Mouse (Mus musculus) midbrain, embryonic 16.5 days (tissue): Measurements from ENCODE around the gene Gm10118. TPM values are rescaled to one million over a fixed set of nuclear protein-coding genes. Genes with fewer than 3 reads are reported as not detected.

Source experiments
- ATAC-seq: fragments of 200-750 bp; cut with Nextera tagmentation; 2 replicates; pipeline ENCODE4 v1.8.0; 2017; ENCODE audit warnings: moderate TSS enrichment
- H3K27ac ChIP-seq: fragments of 300-500 bp; sonication (generic); 2 replicates; pipeline ENCODE4 v1.5.1; 2014; ENCODE audit warnings: mild to moderate bottlenecking, low read length, mixed read lengths
- H3K27me3 ChIP-seq: fragments of 300-500 bp; sonication (generic); 2 replicates; pipeline ENCODE4 v1.6.1; 2014; ENCODE audit warnings: low read depth, low read length, mixed read lengths; ENCODE audit not compliant: control insufficient read depth, insufficient read depth
- H3K36me3 ChIP-seq: fragments of 300-500 bp; sonication (generic); 2 replicates; pipeline ENCODE4 v1.6.1; 2014; ENCODE audit warnings: mild to moderate bottlenecking, low read length, moderate library complexity, mixed read lengths; ENCODE audit not compliant: control insufficient read depth, insufficient read depth
- H3K4me1 ChIP-seq: fragments of 300-500 bp; sonication (generic); 2 replicates; pipeline ENCODE4 v1.6.1; 2014; ENCODE audit warnings: mild to moderate bottlenecking, low read length, mixed read lengths; ENCODE audit not compliant: control insufficient read depth, insufficient read depth
- H3K4me2 ChIP-seq: fragments of 300-500 bp; sonication (generic); 2 replicates; pipeline ENCODE4 v1.6.1; 2014; ENCODE audit warnings: mild to moderate bottlenecking, low read length, mixed read lengths
- H3K4me3 ChIP-seq: fragments of 300-500 bp; sonication (generic); 2 replicates; pipeline ENCODE4 v1.5.1; 2014; ENCODE audit warnings: low read depth, mild to moderate bottlenecking, low read length, moderate library complexity, mixed read lengths
- H3K9ac ChIP-seq: fragments of 300-500 bp; sonication (generic); 2 replicates; pipeline ENCODE4 v1.6.1; 2014; ENCODE audit warnings: low read depth, low read length, mixed read lengths
- H3K9me3 ChIP-seq: fragments of 300-500 bp; sonication (generic); replicated peaks from 2 replicates; pipeline ENCODE4 v1.6.1; 2014; ENCODE audit warnings: mild to moderate bottlenecking, low read length, mixed read lengths; ENCODE audit not compliant: control insufficient read depth, poor library complexity, severe bottlenecking
- WGBS: fragments of 180-500 bp; shearing (Covaris S2); extraction: QIAGEN DNeasy Blood & Tissue Kit; methylation state at CpG from one replicate; pipeline ENCODE4 v1.1.7; 2014; 5-methylcytosine and 5-hydroxymethylcytosine counted together
- polyA plus RNA-seq: library from polyadenylated mRNA; unstranded; fragments of >200 nt; fragmentation: Nextera tagmentation; extraction: Ambion mirVana; gene quantifications from 2 replicates; pipeline ENCODE4 v1.2.1, GENCODE M21; 2015

Gene Gm10118
- polyA plus RNA-seq, 1 experiment from 2014 or later: 2.4 TPM

DNA sequence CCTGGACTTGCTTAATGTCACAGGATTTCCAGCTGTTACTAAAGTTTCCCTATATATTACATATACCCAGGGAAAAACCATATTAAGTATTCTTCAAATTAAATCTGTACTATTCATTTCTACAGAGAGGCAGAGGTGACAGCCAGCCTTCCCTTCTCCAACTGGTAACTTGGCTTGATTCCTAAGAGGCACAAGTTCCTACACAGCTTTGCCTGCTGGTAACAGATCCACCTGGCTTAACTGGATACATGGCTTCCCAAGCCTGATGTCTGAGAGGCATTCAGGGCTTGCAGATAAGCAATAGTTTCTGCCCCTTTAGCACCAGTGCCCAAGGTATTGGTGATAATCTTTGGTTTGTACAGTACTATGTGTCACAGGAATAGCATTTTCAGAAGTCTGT lies 27.3 kb downstream of the Gm10118 start:
- Histone ChIP-seq H3K4me1 (no peaks in the 10 kb centered on the region), H3K27ac (no peak overlapping the region), H3K27me3 (no peaks in the 10 kb centered on the region), H3K9ac (no peak overlapping the region), H3K4me3 (no peak overlapping the region), H3K36me3 (no peaks in the 10 kb centered on the region), H3K4me2 (no peak overlapping the region), H3K9me3 (no peaks in the 10 kb centered on the region)
- no peak for ATAC-seq

DNA sequence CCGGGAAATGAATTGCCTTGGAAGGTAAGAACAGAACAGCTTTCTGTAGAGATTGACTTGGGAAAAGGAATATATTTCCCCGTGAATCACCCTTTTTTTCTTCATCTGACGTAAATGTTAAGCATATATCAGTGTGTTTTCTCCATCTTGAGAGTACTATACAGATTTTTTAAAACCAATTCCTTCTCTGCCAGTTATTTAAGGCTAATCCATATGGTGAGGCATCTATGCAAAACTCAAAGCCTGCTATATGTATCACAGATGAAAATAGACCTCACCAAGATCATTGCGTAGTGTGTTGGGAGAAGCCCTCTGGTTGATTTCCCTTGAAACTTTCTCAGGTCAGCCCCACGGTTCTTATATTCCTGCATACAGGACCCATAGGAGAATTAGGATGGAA lies 32.6 kb downstream of the Gm10118 start:
- Histone ChIP-seq H3K9me3 (no peaks in the 10 kb centered on the region), H3K27ac (no peak overlapping the region), H3K36me3 (no peaks in the 10 kb centered on the region), H3K4me3 (no peak overlapping the region), H3K27me3 (no peaks in the 10 kb centered on the region), H3K4me1 (no peaks in the 10 kb centered on the region), H3K4me2 (no peak overlapping the region), H3K9ac (no peak overlapping the region)
- no peak for ATAC-seq
- WGBS: 92% methylated on average over 5 of the region's 5 CpGs

DNA sequence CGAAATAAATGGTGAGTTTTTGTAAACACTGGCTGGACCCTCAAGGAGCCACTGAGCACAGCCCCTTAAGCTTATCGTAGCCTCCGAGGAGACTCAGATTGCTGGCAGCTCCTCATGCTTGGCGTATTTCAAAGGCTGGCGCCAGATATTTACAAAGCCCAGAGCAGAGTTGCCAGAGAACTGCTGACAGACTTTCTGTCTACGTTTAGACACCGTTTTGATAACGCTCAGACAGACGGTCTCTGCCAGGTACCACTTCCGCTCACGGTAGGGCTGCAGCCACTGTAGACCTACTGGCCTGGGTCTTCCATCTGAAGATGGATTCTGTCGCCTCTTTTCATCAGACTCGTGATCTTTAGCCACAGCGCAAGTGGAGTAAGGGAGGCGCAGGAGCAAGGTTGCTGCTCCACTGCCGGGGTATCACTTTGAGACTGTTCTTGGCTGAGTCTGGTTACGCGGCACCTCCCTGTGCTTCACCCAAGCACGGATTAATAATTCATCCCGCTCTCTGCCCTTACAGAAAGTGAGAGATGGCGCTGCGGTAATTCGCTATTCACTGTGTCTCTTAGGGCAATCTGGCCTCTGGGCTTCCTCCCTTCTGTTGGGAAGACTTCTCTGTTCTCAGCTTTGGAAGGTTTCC lies 40.7 kb downstream of the Gm10118 start:
- Histone ChIP-seq H3K36me3 (no peaks in the 10 kb centered on the region), H3K4me1 (no peaks in the 10 kb centered on the region), H3K4me3 (no peak overlapping the region), H3K9me3 (no peaks in the 10 kb centered on the region), H3K4me2 (no peak overlapping the region), H3K27ac (no peak overlapping the region), H3K9ac (no peak overlapping the region), H3K27me3 (no peaks in the 10 kb centered on the region)
- no peak for ATAC-seq
- WGBS: 88% methylated on average over 23 of the region's 23 CpGs

DNA sequence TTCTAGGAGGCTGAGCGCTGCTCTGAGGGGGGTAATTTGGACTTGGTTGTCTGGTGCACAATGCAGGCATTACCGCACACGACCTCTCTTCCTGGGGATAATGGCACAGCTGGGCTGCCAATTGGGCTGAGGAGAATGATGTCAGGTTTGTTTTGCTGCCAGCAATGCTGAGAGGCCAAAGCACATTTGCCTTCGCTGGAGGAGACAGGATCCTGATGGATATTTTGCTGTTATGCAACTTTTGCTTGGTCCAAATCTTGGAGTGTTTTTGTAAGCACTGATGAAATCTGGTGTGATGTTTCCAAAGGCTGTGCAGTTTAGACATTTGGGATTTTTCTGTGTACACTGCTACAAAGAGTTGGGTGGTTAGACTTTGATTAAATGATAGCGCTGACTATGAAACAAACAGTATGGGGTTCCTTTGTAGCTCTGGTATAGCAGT lies 46.8 kb downstream of the Gm10118 start:
- Histone ChIP-seq H3K9ac (no peak overlapping the region), H3K27ac (no peak overlapping the region), H3K4me1 (no peaks in the 10 kb centered on the region), H3K4me3 (no peak overlapping the region), H3K27me3 (no peaks in the 10 kb centered on the region), H3K36me3 (no peaks in the 10 kb centered on the region), H3K9me3 (no peaks in the 10 kb centered on the region), H3K4me2 (no peak overlapping the region)
- WGBS: 61% methylated on average over 5 of the region's 5 CpGs
- no peak for ATAC-seq

Other genes starting within 250 kb of the Gm10118 start
- 41.9 and 51.7 TPM in 2 replicates for gene Lrrtm3, start 162.8 kb upstream of the Gm10118 start, polyA plus RNA-seq